Mouse (Mus musculus) embryo, embryonic 11 days (tissue): ENCODE results near the gene Olfr228.
"Not testable (repeated sequence)": the region's sequence is repeated elsewhere in the genome, so short reads cannot be mapped to it uniquely, and the experiment has no call there.

Experiments used
- DNase-seq: peaks from one replicate; pipeline ENCODE4 v3.0.0-alpha.2; 2015

Olfr228 gene

GRCm38 (mm10) chr2:86487286-86487685 lies at the start of gene Olfr228:
Olfr228 (minus strand) TSS chr2:86487386.
- no peak for DNase-seq

GRCm38 (mm10) chr2:86530991-86531390 lies 43.8 kb upstream of the Olfr228 start:
- no peak for DNase-seq

GRCm38 (mm10) chr2:86508161-86508560 lies 21.0 kb upstream of the Olfr228 start, which contains the start of gene Olfr1076:
Olfr1076 (plus strand) TSS chr2:86508461.
- DNase-seq = no peak

- DNase-seq = peak; percentile 73
These were observed 22.6 kb downstream of the Olfr228 start for GRCm38 (mm10) chr2:86464442-86465109.

- no peak for DNase-seq
These were observed 26.8 kb downstream of the Olfr228 start for GRCm38 (mm10) chr2:86460434-86460833.

- DNase-seq = no peak
These were observed 31.0 kb downstream of the Olfr228 start, which contains the start of gene Olfr1066 for GRCm38 (mm10) chr2:86456169-86456568. Olfr1066 (minus strand) TSS chr2:86456269.

- not testable (repeated sequence) for DNase-seq
These were observed 36.7 kb downstream of the Olfr228 start, which contains the start of gene Olfr1065 for GRCm38 (mm10) chr2:86450491-86450890. Olfr1065 (minus strand) TSS chr2:86450591.

- DNase-seq = not testable (repeated sequence)
These were observed 45.1 kb downstream of the Olfr228 start for GRCm38 (mm10) chr2:86442101-86442500.
